Mouse (Mus musculus) activated CD4-positive, CD25-positive, alpha-beta regulatory T cell, adult 4 months (primary cell): Measurements from ENCODE around the gene Nmnat1. TPM values are rescaled to one million over a fixed set of nuclear protein-coding genes. Genes with fewer than 3 reads are reported as not detected.
A peak's percentile ranks its signal among the peaks of the same experiment; 100 is the strongest.
"Not testable (repeated sequence)": the region's sequence is repeated elsewhere in the genome, so short reads cannot be mapped to it uniquely, and the experiment has no call there.

ENCODE experiments used
- ATAC-seq: one replicate; pipeline ENCODE4 v1.8.0; 2017
- polyA plus RNA-seq, 2 experiments: library from polyadenylated mRNA; unstranded; fragments of 100-300 nt; shearing (Covaris generic); gene quantifications; one replicate each; pipeline ENCODE4 v1.2.1; 2017

Nmnat1 gene
- polyA plus RNA-seq, 2 experiments from 2014 or later = 8.1 to 8.6 TPM

DNA sequence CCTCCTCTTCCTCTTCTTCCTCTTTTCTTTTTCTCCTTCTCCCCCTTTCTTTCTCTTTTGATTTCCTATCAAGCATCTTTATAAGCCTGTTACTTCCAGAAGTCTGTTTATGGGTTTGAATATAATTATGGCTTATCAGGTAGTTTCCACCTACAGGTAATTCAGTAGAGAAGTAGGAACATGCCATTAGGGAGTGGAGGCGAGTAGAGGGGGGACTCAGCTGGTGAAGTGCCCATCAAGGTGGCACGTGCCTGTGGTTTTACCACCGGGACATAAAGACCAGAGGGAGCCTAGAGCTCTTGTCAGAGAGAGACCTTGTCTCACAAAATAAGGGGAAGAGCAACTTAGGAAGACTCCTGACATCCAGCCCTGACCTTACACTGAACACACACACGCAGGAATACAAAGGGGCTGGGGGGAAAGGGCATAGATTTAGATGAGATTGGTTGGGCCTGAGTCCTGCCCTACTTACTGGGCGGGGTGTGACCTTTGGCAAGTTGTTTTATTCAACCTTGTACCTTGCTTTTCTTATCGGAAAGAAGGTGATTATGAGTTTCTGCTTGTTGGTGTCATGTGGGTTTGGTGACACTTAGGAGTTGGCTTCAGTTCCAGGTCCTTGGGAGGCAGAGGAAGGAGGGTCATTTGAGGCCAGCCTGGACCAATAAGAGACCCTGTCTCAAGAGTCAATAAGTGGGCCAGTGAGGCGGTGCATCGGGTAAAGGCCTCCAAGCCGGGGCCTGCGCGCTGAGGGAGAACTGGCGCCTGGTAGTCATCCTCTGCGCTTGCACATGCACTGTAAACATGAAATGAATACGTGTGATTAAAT is 4.6 kb upstream of the Nmnat1 start:
- no peak for ATAC-seq

DNA sequence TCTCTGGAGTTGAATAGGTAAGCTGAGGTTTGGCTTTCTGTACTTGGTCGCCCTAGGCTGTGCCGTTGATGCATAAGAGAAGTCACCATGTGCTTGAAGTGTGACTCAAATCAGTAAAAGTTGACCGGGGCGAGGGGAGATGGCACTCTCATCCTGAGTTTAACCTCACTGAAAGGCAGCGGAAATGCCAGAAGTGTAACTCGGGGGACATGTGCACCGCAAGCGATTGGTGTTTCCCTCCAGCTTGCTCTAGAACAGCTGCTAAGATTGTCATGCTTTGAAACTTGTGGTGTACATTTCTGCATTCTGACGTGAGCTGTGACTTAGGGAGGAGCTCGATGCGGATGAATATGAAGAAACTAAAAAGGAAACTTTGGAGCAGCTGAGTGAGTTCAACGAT is 2.7 kb upstream of the Nmnat1 start:
- ATAC-seq = no peak

DNA sequence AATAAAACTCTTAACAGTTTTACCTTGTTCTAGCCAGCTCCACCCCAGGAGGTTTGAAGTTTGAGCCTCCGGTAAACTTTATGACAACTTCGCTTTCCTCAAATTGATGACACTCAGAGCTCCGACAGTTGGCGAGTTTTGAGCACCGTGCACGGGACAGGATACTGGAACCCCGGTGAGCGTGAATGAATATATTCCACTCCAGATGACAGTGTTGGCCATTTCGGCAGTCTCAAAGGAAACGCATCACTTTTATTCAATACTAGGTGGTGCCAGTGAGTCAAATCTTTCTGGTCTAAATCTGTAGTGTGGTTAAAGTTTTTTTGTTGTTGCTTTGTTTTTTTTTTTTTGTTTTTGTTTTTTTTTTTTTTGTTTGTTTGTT is 814 bp upstream of the Nmnat1 start:
- ATAC-seq = peak; percentile 74

DNA sequence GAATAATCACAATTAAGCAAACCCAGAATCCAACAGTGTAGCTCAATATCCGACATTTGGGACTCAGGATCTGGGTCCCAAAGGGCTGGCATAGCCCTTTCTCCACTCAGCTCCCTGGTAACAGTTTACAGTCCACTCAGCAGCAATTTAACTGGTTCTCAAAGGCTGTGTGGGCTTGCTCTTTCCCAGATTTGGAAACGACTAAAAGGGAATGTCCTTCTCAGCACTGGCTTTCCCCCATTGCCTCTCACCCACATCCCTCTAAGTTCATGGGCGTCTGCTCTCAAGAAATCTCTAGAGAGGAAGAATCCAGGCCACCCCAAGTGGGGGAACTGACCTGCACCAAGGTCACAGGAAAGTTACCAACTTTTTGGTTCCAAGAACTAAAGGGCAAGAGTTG is 436 bp downstream of the Nmnat1 start:
- no peak for ATAC-seq

DNA sequence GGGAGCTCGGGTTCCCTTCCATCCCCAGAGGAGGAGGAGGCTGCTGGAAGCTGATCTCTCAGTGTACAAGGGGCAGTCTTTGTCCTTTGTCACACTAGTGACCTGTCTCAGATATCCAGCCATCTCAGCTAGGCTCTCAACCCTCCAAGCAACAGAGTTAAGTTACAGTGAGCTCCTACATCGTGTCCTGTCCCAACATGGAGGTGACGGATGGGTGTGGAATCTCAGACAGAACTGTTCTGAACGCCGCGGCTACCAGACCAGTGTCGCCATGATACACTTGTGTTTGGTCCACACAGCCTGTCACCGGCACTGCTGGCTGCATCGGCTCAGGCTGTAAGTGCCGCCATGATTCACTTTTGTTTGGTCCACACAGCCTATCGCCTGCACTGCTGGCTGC is 7.9 kb downstream of the Nmnat1 start, which contains the start of gene Tmem274:
TSS of gene Tmem274 (plus strand) at position 301 of the 400 bp plus-strand sequence.
- no peak for ATAC-seq

DNA sequence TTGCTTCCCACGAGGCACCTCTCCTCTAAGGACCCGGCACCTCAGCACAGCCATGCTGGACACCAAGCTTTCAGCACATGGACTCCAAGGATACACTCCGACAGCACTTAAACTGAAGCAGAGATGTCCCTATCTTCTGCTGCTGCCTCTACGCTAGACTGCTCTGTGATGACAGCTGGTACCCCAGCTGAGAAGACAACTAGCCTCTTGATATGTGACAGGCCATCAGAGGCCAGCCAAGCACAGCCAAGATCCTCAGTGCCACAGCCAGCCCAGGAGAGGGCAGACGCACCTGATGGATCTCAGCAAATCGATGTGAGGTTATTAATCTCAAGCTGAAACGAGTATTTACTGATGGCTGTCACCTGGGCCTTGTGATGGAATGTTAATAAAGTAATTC is 9.9 kb downstream of the Nmnat1 start:
- ATAC-seq = no peak

DNA sequence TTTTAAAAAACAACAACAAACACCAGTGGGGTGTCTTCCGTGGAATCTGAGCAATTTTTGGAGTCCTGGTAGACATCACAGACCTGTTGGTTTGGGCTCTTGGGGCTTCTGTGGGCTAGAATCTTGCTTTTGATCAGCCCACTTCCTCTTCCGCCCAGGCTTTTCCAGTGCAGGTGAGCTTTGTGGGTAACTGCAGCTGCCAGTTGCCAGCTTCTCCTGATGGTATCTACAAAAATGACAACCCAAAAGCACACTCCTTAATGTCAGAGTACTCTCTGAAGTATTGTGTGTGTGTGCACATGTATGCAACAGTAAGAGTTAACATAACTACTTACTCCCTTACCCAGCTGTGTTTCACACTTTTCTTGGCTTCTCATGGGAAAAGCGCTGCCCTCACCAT is 15.4 kb downstream of the Nmnat1 start:
- peak; percentile 95 for ATAC-seq

DNA sequence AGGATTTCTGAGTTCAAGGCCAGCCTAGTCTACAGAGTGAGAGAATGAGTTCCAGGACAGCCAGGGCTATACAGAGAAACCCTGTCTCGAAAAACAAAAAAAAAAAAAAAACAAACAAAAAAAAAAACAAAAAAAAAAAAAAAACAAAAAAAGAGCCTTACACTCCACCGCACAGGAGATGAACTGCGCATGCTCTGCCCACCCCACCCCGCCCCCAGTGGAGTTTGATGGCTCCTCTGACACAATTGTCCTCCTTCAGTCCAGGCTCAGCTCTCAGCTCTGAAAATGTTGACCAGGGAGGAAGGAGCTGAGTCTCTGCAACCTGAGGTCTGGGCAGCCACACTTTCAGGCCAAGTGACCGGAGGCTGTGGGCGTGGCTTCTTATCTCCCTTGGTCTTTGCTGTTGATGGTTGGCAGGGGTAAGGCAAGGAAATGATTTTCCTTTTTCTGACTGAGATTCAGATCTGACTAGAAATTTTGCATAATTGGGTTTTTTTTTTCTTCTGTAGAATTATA is 21.5 kb downstream of the Nmnat1 start:
- ATAC-seq = no peak

DNA sequence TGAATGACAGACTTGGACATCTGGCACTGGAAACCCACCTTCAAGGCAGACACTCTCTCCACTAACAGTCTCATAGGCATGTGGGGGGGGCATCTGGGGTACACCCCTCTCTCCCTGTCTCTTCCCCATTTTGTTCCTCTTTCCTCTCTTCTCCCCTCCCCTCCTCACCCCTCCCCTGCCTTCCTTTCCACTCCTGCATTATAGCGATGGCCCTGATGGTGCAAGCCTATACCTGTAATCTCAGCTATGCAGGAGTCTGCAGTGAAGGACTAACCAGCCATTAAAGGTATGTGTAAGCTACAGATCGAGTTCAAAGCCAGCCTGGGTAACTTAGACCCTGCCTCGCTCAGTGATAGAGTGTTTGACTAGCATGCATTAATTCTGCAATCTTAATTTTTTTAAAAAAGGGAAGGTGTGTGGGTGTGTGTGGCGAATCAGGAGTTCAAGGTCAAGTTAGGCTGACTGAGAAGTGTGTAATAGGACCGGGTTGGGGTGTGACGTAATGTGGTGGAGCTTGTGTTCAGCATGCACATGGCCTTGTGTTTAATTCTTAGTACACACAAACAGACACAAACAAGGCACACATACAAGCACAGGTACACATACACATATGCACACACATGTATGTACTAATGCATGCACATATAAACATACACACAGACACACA is 22.6 kb downstream of the Nmnat1 start:
- no peak for ATAC-seq

DNA sequence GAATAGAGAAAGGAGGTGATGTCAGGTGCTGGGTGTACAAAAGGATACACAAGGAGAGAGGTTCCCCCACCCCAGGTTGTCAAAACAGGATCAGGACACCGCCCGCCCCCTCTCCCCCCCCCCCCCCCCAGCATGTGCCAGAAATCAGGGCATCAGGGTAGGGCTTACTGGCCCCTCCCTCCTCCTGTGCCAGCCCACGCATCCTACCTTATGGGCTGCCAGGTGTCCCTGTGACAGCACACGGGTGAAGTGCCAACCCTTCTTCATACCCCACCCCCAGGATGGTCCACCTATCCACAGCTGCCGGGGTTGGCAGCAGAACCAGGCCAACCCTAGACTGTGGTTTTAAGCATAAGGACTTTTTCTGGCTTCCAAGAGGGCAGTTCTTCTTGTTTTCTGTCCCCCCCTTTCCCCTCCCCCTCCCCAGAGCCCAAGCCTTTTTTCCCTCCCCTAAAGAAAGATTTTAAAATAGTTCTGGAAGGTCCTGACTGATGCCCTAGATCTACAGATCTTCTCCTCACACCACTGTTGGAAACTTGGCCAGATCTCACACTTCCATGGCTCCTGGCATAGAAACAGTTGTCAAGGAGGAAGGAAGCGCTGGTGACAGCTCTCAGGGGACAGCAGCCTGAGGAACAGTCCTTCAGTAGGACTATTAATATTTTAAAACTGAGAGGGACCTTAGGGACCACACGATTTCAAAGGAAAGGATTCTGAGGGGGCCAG is 23.3 kb downstream of the Nmnat1 start:
- ATAC-seq = no peak

DNA sequence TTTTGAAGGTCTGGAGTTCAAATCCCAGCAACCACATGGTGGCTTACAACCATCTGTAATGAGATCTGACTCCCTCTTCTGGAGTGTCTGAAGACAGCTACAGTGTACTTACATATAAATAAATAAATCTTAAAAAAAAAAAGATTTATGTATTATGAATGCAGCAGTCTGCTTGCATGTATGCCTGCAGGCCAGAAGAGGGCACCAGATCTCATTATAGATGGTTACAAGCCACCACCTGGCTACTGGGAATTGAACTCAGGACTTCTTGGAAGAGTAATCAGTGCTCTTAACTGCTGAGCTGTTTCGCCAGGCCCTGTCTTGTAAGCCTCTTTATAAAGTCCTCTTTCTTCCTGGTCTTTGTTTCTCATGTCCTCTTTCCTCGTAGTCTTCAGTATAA is 24.5 kb downstream of the Nmnat1 start:
- not testable (repeated sequence) for ATAC-seq

DNA sequence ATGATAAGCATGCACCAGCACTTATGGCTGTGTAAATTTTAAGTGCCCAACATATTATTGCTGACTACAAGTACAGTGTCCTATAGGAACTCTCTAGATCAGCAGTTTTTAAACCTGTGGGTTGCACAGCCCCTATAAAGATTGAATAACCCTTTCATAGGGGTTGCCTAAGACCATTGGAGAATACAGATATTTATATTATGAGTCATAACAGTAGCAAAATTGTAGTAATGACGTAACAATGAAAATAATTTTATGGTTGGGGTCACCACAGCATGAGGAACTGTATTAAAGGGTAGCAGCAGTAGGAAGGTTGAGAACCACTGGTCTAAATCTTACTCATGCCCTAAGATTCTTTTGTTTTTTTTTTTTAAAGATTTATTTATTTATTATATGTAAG is 25.6 kb downstream of the Nmnat1 start:
- no peak for ATAC-seq

DNA sequence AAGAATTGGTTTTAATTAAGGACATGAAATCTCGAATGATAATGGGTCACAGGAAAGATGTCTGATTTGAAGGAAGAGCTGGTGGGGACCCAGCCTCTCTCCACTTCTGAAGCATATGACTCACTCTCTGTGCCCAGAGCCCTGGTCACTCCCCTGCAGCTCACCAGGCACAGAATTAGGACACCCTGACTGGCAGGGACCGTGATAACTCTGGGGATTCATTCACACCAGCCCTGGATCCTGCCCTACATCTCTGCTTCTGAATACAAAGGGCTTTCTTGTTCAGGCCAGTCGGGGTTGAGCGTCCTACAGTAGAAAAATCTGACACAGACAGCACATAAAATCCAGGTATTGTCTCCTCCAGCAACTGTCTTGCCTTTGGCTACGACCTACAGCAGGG is 26.5 kb downstream of the Nmnat1 start:
- ATAC-seq = no peak

DNA sequence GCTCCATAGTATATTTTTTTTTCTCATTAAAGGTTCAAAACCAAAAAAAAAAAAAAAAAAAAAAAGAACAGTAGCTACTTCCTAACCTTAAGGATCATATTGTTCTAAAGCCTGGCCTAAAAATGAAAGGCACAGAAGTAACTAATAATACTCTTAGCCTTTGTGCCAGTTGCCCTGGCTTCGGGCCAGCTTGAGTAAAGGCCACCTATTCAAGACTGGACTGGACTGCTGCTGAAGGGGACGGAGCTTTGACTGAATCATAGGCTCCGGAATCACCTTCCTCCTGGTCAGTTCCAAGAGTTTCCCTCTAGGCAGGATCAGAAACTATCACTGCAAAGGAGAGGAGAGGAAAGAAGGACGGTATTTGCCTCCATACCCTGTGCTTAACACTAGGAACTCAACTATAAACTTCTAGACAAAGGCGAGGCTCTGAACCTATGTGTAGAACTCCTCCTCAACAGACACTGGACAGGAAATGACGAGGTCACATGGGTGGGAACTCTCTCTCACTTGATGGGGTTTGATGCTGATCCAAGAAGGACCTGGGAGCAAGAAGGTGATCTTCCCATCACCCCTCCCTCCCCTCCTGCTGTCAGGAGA is 27.1 kb downstream of the Nmnat1 start:
- ATAC-seq = no peak

DNA sequence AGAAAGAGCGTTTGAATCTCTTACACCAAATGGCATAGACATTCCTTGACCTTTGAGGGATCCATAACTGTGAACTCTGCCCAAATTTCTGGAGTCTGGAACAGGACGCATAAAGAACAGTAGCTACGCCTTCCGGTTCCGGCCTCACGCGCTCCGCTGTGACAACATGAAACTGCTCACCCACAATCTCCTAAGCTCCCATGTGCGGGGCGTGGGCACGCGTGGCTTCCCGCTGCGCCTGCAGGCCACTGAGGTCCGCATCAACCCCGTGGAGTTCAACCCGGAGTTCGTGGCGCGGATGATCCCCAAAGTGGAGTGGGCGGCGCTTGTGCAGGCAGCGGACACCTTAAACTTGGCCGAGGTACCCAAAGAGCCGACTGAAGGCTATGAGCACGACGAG is 27.8 kb downstream of the Nmnat1 start:
- not testable (repeated sequence) for ATAC-seq

DNA sequence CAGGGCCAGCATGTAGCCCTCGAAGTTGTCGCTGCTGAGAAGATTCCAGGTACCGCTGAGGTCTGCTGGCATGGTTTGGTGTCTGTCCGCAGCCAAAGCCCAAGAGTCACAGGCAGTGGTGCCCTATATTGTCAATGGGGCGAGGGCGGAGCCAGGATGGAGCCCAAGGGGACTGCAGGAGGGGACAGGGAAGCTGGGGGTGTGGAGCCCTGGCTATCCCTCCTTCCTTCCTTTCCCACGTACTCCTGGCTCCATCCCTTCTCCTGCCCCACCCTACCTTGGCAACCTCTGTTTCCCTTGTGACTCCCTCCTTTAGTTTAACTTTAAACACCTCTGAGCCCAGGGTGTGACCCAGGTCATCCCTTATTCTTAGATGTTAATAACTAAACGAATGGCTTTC is 30.1 kb downstream of the Nmnat1 start, which contains the start of gene Rbp7:
TSS of gene Rbp7 (minus strand) at position 100 of the 400 bp plus-strand sequence.
- no peak for ATAC-seq

DNA sequence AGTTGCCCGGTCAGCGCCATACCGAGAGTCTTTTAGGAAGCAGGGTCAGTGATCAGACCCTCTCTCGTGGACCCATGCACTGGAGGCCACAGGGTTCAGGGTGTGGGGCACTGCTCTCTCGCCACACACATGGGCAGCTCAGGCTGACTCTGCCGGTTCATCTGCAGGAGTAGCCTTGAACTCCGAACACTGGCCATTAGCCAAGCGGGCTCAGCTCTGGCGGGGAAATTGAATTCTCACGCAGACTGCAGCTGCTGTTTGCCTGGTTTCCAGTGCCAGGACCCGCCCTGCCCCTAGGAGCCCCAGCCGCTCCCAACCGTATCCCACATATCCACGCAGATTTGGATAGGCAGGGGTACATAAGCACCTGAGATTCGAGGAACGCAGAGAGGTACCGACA is 30.7 kb downstream of the Nmnat1 start:
- ATAC-seq = no peak

DNA sequence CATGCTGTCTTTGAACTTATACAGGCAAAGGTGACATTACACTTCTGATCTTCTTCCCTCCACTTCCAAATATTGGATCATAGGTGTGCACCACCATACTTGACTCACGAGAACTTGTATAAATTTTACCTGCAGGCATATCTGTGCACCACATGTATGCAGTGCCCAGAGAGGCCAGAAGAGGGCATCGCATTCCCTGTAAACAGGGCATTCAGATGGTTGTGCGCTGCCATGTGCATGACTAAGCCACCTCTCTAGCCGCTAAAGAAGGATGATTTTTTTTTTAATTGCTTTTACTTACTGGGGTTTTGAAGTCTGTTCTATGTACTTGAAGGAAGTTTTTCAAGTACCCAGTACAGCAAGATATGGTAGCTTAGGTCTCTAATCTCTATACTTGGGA is 31.3 kb downstream of the Nmnat1 start:
- ATAC-seq = no peak

DNA sequence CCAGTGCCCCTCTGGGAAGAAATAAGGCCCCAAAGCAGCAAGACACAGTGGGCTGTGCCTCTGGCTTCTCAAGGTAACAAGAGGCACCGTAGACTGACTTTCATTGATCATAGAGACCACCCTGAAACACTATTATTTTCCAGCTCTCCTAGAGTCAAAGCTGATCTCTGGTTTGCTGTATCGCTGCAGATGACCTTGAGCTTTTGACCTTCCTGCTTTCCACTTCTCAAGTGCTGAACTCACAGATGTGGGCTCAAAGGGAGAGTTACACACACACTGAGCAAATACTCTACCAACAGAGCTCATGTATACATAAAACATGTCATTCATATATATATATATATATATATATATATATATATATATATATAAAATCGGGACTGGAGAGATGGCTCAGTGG is 34.4 kb downstream of the Nmnat1 start:
- ATAC-seq = no peak

DNA sequence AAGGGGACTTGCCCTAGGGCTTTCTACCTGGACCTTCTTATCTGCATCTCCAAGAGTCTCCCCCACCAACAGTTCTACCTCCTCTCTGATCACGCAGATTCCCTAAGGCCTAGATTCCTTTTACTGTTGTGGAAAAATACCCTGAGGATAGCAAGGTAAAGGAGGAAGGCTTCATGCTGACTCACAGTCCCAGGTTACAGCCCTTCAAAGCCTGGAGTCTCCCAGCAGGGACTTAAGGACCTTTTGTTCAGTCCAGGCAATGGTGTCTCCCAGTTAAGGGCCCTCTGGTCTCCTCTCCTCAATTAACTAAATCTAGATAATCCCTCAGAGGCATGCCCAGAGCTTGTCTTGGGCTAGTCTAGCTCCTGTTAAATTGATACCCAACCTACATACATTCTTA is 38.7 kb downstream of the Nmnat1 start:
- ATAC-seq = no peak

DNA sequence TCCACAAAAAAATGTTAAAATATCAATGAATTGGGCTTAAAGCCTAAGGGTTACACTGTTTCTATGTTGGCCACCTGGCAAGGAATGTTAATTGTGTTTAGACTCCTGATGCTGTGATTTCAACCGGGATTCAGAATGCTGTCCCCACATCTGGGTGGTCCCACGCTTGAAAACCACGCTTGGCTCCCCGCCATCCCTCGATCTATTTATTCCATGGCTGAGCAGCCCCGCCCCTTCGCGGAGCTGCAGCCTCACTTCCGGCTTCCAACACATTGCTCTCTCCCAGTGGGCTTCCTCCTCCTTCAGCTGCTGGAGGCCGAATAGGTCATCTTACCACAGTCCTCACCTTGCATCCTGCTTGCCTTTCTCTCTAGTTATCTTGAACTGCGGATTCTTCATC is 39.1 kb downstream of the Nmnat1 start:
- ATAC-seq = no peak

DNA sequence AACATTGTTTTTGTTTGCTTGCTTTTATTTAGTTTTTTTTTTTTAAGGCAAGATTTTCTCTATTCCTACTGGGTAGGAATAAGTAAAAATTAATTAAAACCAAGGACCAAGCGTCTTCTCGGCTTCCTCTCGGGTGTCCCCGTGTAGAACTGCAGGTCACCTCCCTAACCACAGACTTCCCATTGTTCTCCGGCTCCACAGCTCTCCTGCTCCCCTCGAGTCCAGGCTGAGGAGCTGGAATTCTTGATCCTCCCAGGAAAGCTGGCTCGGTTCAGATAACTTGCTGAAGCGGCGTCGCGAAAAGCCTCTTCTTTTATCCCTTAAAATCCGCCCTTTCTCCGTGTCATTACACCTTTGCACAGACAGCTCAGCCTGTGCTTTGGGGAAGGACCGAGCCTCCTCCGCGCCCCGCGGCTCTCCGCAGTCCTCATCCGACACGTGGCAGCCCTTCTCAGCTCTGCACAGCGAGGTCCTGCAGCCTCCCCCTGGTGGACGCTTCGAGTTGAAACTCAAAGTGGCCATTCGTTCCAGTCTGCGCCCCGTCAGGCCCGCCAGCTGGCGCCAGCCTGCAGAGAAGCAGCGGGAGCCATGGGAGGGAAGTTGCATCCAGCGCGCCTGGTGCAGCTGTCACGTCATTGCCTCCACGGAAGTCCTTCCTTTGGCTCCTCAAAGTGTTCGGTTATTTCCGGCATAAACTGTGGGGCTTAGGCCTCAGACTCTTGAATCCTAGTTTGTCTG is 39.9 kb downstream of the Nmnat1 start:
- ATAC-seq = peak; percentile 96
